Mouse (Mus musculus): ENCODE measurements at regions not wholly inside any gene's neighbourhood (a gene's known extent, or its start where the extent isn't known, plus 50 kb on each side); places are given as distances from the start of the nearest gene placed in this dataset.
"Not testable (repeated sequence)": the region's sequence is repeated elsewhere in the genome, so short reads cannot be mapped to it uniquely, and the experiment has no call there.

GRCm38 (mm10) chrX:35791273-35791672, 97.4 kb upstream of the Dock11 start:
- Histone ChIP-seq H3K4me3 (ENCODE audit: low read depth, low read length) (no peak overlapping the region), H3K36me3 (replicated peaks; ENCODE audit: insufficient read depth, low read length) (no peaks in the 10 kb centered on the region), H3K27me3 (ENCODE audit: insufficient read depth, low read length) (no peaks in the 10 kb centered on the region), H3K9ac (replicated peaks) (no peak overlapping the region), H3K9me3 (ENCODE audit: low read length) (no peaks in the 10 kb centered on the region), H3K4me2 (ENCODE audit: low read depth, low read length) (no peak overlapping the region), H3K27ac (ENCODE audit: low read depth) (no peak overlapping the region), H3K4me1 (ENCODE audit: insufficient read depth) (no peaks in the 10 kb centered on the region)
- 60% methylated on average over 1 of the region's 1 CpGs for WGBS (ENCODE audit: insufficient replicate concordance)
- no peak for DNase-seq
- no peak for ATAC-seq
- TF ChIP-seq CTCF (IDR thresholded peaks at IDR 0.05; ENCODE audit: low read depth) (no peak), EP300 (IDR thresholded peaks at IDR 0.05; ENCODE audit: low read depth) (no peak)

- 58% methylated on average over 2 of the region's 2 CpGs for WGBS (ENCODE audit: insufficient replicate concordance)
- Histone ChIP-seq H3K4me1 (ENCODE audit: insufficient read depth) (no peaks in the 10 kb centered on the region), H3K36me3 (replicated peaks; ENCODE audit: insufficient read depth, low read length) (no peaks in the 10 kb centered on the region), H3K27ac (ENCODE audit: low read depth) (no peak overlapping the region), H3K4me2 (ENCODE audit: low read depth, low read length) (no peak overlapping the region), H3K9me3 (ENCODE audit: low read length) (no peaks in the 10 kb centered on the region), H3K4me3 (ENCODE audit: low read depth, low read length) (no peak overlapping the region), H3K9ac (replicated peaks) (no peak overlapping the region), H3K27me3 (ENCODE audit: insufficient read depth, low read length) (no peaks in the 10 kb centered on the region)
- peak; percentile 48 for TF ChIP-seq CTCF (IDR thresholded peaks at IDR 0.05; ENCODE audit: low read depth)
- TF ChIP-seq EP300 (IDR thresholded peaks at IDR 0.05; ENCODE audit: low read depth): no peak
- ATAC-seq: no peak
- DNase-seq: peak; percentile 17
Measured at GRCm38 (mm10) chrX:35813206-35813605, 75.4 kb upstream of the Dock11 start.

GRCm38 (mm10) chrX:35834411-35834810, 54.2 kb upstream of the Dock11 start:
- not testable (repeated sequence) for H3K9ac ChIP-seq (replicated peaks); H3K4me1 ChIP-seq (ENCODE audit: insufficient read depth); H3K4me3 ChIP-seq (ENCODE audit: low read depth, low read length); H3K36me3 ChIP-seq (replicated peaks; ENCODE audit: insufficient read depth, low read length); ATAC-seq; H3K9me3 ChIP-seq (ENCODE audit: low read length); H3K4me2 ChIP-seq (ENCODE audit: low read depth, low read length); H3K27me3 ChIP-seq (ENCODE audit: insufficient read depth, low read length); H3K27ac ChIP-seq (ENCODE audit: low read depth)
- DNase-seq: peak; percentile 13
- TF ChIP-seq CTCF (IDR thresholded peaks at IDR 0.05; ENCODE audit: low read depth): peak; percentile 47
- 0% methylated on average over 2 of the region's 2 CpGs for WGBS (ENCODE audit: insufficient replicate concordance)

- H3K9ac ChIP-seq (replicated peaks): no peak overlapping the region
- no peak overlapping the region for H3K27ac ChIP-seq (ENCODE audit: low read depth)
- no peak for DNase-seq
- H3K9me3 ChIP-seq (ENCODE audit: low read length): no peaks in the 10 kb centered on the region
- no peak for TF ChIP-seq CTCF (IDR thresholded peaks at IDR 0.05; ENCODE audit: low read depth)
- H3K4me3 ChIP-seq (ENCODE audit: low read depth, low read length): no peak overlapping the region
- WGBS (ENCODE audit: insufficient replicate concordance): 60% methylated on average over 1 of the region's 1 CpGs
- H3K36me3 ChIP-seq (replicated peaks; ENCODE audit: insufficient read depth, low read length): no peaks in the 10 kb centered on the region
- no peak overlapping the region for H3K4me2 ChIP-seq (ENCODE audit: low read depth, low read length)
- no peaks in the 10 kb centered on the region for H3K27me3 ChIP-seq (ENCODE audit: insufficient read depth, low read length)
- no peaks in the 10 kb centered on the region for H3K4me1 ChIP-seq (ENCODE audit: insufficient read depth)
- ATAC-seq: no peak
Measured at GRCm38 (mm10) chrX:35838064-35838463, 50.6 kb upstream of the Dock11 start.
